Mouse (Mus musculus): ENCODE results near the gene Gpam.
"Not testable (repeated sequence)": the region's sequence is repeated elsewhere in the genome, so short reads cannot be mapped to it uniquely, and the experiment has no call there.

DNA sequence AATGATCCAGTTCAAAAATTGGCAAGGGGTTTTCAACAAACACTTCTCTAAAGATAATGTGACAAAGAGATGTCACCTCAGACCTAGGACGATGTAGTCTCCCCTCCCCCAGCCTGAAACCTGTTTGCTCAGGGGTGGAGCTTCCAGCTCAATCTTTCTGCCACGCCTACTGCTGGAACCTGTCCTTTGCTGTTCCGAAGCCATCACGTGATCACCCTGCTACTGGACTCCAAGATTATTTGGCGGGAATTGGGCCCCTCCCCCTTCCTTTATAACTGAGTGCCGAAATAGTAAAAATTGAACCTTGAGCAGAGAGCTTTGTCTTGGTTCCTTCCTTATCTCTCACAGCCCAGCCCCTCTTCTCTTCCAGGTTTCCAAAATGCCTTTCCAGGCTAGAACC is 25.2 kb upstream of the Gpam start:
- not testable (repeated sequence) for TF ChIP-seq TAL1, GATA1 (IDR thresholded peaks at IDR 0.05; ENCODE audit: low read length)

Data from erythroblast, embryonic 14.5 days (primary cell).